Mouse (Mus musculus) CH12.LX (cell line): ENCODE measurements around the gene Smap1. TPM values are rescaled to one million over a fixed set of nuclear protein-coding genes. Genes with fewer than 3 reads are reported as not detected.

Source experiments
- DNase-seq: peaks from one replicate; pipeline ENCODE4 v3.0.0-alpha.2; 2013; ENCODE audit errors: extremely low read depth
- H3K27ac ChIP-seq: 2 replicates; pipeline ENCODE4 v1.5.1; 2012; ENCODE audit warnings: low read depth, mild to moderate bottlenecking, control low read depth, moderate library complexity; ENCODE audit not compliant: insufficient read depth
- H3K27me3 ChIP-seq: replicated peaks from 2 replicates; pipeline ENCODE3; 2012; ENCODE audit warnings: inconsistent platforms
- H3K36me3 ChIP-seq, 2 experiments: replicated peaks in 1 of 2; 2 replicates each; pipeline versions ENCODE3 to v1.6.1; 2012; ENCODE audit warnings: inconsistent platforms in 1 of 2, low read length in 1 of 2, mild to moderate bottlenecking in 1 of 2, mixed read lengths in 1 of 2, moderate library complexity in 1 of 2; ENCODE audit not compliant: control insufficient read depth in 1 of 2, insufficient read depth in 1 of 2
- H3K4me1 ChIP-seq, 2 experiments: 2 replicates each; pipeline ENCODE4 v1.6.1; 2012; ENCODE audit warnings: inconsistent platforms in 1 of 2, moderate library complexity in 1 of 2; ENCODE audit not compliant: insufficient read depth in 2 of 2, control insufficient read depth in 1 of 2
- H3K4me2 ChIP-seq: 2 replicates; pipeline ENCODE4 v1.6.1; 2012; ENCODE audit warnings: low read depth, mild to moderate bottlenecking, control low read depth; ENCODE audit not compliant: poor library complexity, insufficient read depth, severe bottlenecking
- H3K4me3 ChIP-seq, 3 experiments: fragments of 150-350 bp in 1 of 3; sonication (generic) in 1 of 3; replicated peaks in 1 of 3; 2 replicates each; pipeline versions ENCODE3 to v1.5.1; 2011 to 2012; ENCODE audit warnings: low read depth in 2 of 3, low read length in 2 of 3, mild to moderate bottlenecking in 2 of 3, moderate library complexity in 2 of 3, control low read depth in 1 of 3, improper control_type of control experiment in 1 of 3, inconsistent platforms in 1 of 3, mixed read lengths in 1 of 3; ENCODE audit not compliant: poor library complexity in 1 of 3
- H3K79me2 ChIP-seq: replicated peaks from 2 replicates; pipeline ENCODE4 v1.6.1; 2012; ENCODE audit warnings: mild to moderate bottlenecking, moderate library complexity; ENCODE audit not compliant: control insufficient read depth, poor library complexity, insufficient read depth, severe bottlenecking; ENCODE audit errors: extremely low read depth
- H3K9ac ChIP-seq: 2 replicates; pipeline ENCODE4 v1.6.1; 2012; ENCODE audit warnings: low read depth, mild to moderate bottlenecking, control low read depth, moderate library complexity; ENCODE audit not compliant: insufficient read depth
- H3K9me3 ChIP-seq: replicated peaks from 2 replicates; pipeline ENCODE3; 2012; ENCODE audit warnings: low read length, inconsistent platforms, mixed read lengths
- CHD1 ChIP-seq: IDR thresholded peaks from 2 replicates; pipeline ENCODE4 v1.6.1; 2012; ENCODE audit warnings: low read depth, low read length, improper control_type of control experiment, inconsistent platforms
- CHD2 ChIP-seq: IDR thresholded peaks from 2 replicates; pipeline ENCODE4 v1.6.1; 2011; ENCODE audit warnings: low read length, improper control_type of control experiment
- CTCF ChIP-seq, 2 experiments: IDR thresholded peaks in 1 of 2; conservative IDR thresholded peaks in 1 of 2; 2 replicates each; pipeline ENCODE4 v1.5.1; 2011 to 2012; ENCODE audit warnings: low read depth in 2 of 2, low read length in 2 of 2, improper control_type of control experiment in 1 of 2, inconsistent platforms in 1 of 2, mild to moderate bottlenecking in 1 of 2, moderate library complexity in 1 of 2
- E2F4 ChIP-seq: IDR thresholded peaks from 2 replicates; pipeline ENCODE4 v1.6.1; 2011; ENCODE audit warnings: low read depth, low read length, improper control_type of control experiment; ENCODE audit not compliant: insufficient replicate concordance
- ELF1 ChIP-seq: IDR thresholded peaks from 2 replicates; pipeline ENCODE4 v1.6.1; 2014; ENCODE audit warnings: low read depth, mild to moderate bottlenecking, inconsistent platforms, low read length, improper control_type of control experiment
- ETS1 ChIP-seq: conservative IDR thresholded peaks from 2 replicates; pipeline ENCODE4 v1.6.1; 2012; ENCODE audit warnings: low read depth, mild to moderate bottlenecking, inconsistent platforms, low read length, improper control_type of control experiment, moderate library complexity
- JUN ChIP-seq: IDR thresholded peaks from 2 replicates; pipeline ENCODE4 v1.6.1; 2011; ENCODE audit warnings: low read depth, mild to moderate bottlenecking, low read length, improper control_type of control experiment, moderate library complexity; ENCODE audit not compliant: insufficient read depth
- JUND ChIP-seq: conservative IDR thresholded peaks from 2 replicates; pipeline ENCODE4 v1.6.1; 2011; ENCODE audit warnings: low read depth, low read length, improper control_type of control experiment
- KAT2A ChIP-seq: IDR thresholded peaks from 2 replicates; pipeline ENCODE4 v1.6.1; 2012; ENCODE audit warnings: low read length, improper control_type of control experiment, inconsistent platforms; ENCODE audit not compliant: insufficient replicate concordance
- MEF2A ChIP-seq: IDR thresholded peaks from 2 replicates; pipeline ENCODE4 v1.6.1; 2014; ENCODE audit warnings: low read depth, mild to moderate bottlenecking, inconsistent platforms, low read length, improper control_type of control experiment, borderline replicate concordance
- MXI1 ChIP-seq: IDR thresholded peaks from 2 replicates; pipeline ENCODE4 v1.6.1; 2011; ENCODE audit warnings: mild to moderate bottlenecking, low read depth, low read length, improper control_type of control experiment
- NRF1 ChIP-seq: IDR thresholded peaks from 2 replicates; pipeline ENCODE4 v1.6.1; 2014; ENCODE audit warnings: low read depth, mild to moderate bottlenecking, inconsistent platforms, low read length, improper control_type of control experiment, moderate library complexity
- PAX5 ChIP-seq: IDR thresholded peaks from 2 replicates; pipeline ENCODE4 v1.6.1; 2012; ENCODE audit warnings: low read length, inconsistent platforms, mixed read lengths
- POLR2AphosphoS2 ChIP-seq: IDR thresholded peaks from 2 replicates; pipeline ENCODE4 v1.6.1; 2011; ENCODE audit warnings: low read depth, low read length, improper control_type of control experiment
- RAD21 ChIP-seq: IDR thresholded peaks from 2 replicates; pipeline ENCODE4 v1.6.1; 2011; ENCODE audit warnings: low read depth, mild to moderate bottlenecking, low read length, improper control_type of control experiment, moderate library complexity
- SMC3 ChIP-seq: IDR thresholded peaks from 2 replicates; pipeline ENCODE4 v1.6.1; 2011; ENCODE audit warnings: low read depth, low read length, improper control_type of control experiment
- TBP ChIP-seq: conservative IDR thresholded peaks from 2 replicates; pipeline ENCODE4 v1.6.1; 2011; ENCODE audit warnings: low read depth, low read length, improper control_type of control experiment
- TCF12 ChIP-seq: IDR thresholded peaks from 2 replicates; pipeline ENCODE4 v1.6.1; 2014; ENCODE audit warnings: low read depth, mild to moderate bottlenecking, inconsistent platforms, low read length, improper control_type of control experiment
- USF2 ChIP-seq: conservative IDR thresholded peaks from 2 replicates; pipeline ENCODE4 v1.6.1; 2011; ENCODE audit warnings: low read depth, low read length, improper control_type of control experiment
- ZC3H11A ChIP-seq: IDR thresholded peaks from 2 replicates; pipeline ENCODE4 v1.6.1; 2012; ENCODE audit warnings: low read depth, mild to moderate bottlenecking, inconsistent platforms, low read length, improper control_type of control experiment
- ZMIZ1 ChIP-seq: IDR thresholded peaks from 2 replicates; pipeline ENCODE4 v1.6.1; 2012; ENCODE audit warnings: low read depth, mild to moderate bottlenecking, inconsistent platforms, low read length, improper control_type of control experiment
- dilution Hi-C: fragments of 300-500 bp; cut with MboI; formaldehyde crosslinking; loops from 2 replicates; pipeline ENCODE4 v1.14.3; 2020; ENCODE audit warnings: low sequenced_read_pairs; ENCODE audit not compliant: extremely low pct_unique_long_range_greater_than_20kb, extremely low pct_ligation_motif_present
- in situ Hi-C: fragments of 300-500 bp; cut with MboI; formaldehyde crosslinking; loops from 3 replicates; pipeline ENCODE4 v1.14.3; 2019; ENCODE audit warnings: low sequenced_read_pairs, low pct_ligation_motif_present, low pct_unique_long_range_greater_than_20kb, mixed read lengths
- polyA plus RNA-seq: library from polyadenylated mRNA; unstranded; fragments of >175 nt; gene quantifications from 2 replicates; pipeline ENCODE4 v1.2.1, GENCODE M21; 2012; ENCODE audit warnings: low read depth; ENCODE audit not compliant: insufficient read length
- total RNA-seq, 2 experiments: library from RNA; depleted of rRNA; stranded (reverse); fragments of 300-350 nt in 1 of 2; fragments of >200 nt in 1 of 2; gene quantifications; 2 replicates each; pipeline ENCODE4 v1.2.3; 2012 to 2014

Smap1 gene
- total and polyA plus RNA-seq, 3 experiments: 22.3 to 60.5 (median 37.0) TPM

DNA sequence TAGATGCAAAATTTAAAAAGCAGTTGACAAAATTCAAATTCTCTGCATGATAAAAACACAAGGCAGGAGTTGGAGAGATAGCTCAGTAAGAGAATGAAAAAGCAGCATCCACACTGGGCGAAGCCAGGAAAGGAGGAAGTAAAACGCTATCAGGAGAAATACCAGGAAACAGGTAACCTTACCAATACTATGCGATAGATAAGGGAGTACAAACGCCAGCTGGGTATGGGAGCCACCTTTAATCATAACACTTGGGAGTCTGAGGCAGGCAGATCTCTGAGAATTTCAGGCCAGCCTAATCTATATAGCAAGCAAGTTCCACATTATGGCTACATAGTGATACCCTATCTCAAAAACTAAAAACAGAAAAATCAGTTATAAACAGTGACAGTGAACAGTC, 85.5 kb downstream of the Smap1 start:
- H3K4me1 ChIP-seq: peaks cover 4 to 20% of the 10 kb centered on the region in 2 experiments
- H3K27ac ChIP-seq: no peak overlapping the region
- no peak overlapping the region for H3K4me2 ChIP-seq
- TF ChIP-seq JUN (no peak), PAX5 (no peak), ETS1 (no peak), MXI1 (no peak), SMC3 (no peak), ELF1 (no peak), CTCF (conservative IDR thresholded peaks at IDR 0.05 in 1 of 2, IDR thresholded peaks at IDR 0.05 in 1 of 2; ENCODE audit: low read depth in 2 of 2, low read length in 2 of 2) (no peak), MEF2A (no peak), E2F4 (no peak), CHD1 (no peak), NRF1 (no peak), USF2 (no peak)
- no peaks in the 10 kb centered on the region for H3K27me3 ChIP-seq
- in situ Hi-C loops: no loop called here
- dilution Hi-C loops: no loop called here
- H3K4me3 ChIP-seq: no peak overlapping the region
- H3K36me3 ChIP-seq: peaks cover 0 to 7% of the 10 kb centered on the region in 2 experiments
- DNase-seq: no peak
- no peaks in the 10 kb centered on the region for H3K79me2 ChIP-seq
- H3K9me3 ChIP-seq: no peaks in the 10 kb centered on the region
- H3K9ac ChIP-seq: no peak overlapping the region

DNA sequence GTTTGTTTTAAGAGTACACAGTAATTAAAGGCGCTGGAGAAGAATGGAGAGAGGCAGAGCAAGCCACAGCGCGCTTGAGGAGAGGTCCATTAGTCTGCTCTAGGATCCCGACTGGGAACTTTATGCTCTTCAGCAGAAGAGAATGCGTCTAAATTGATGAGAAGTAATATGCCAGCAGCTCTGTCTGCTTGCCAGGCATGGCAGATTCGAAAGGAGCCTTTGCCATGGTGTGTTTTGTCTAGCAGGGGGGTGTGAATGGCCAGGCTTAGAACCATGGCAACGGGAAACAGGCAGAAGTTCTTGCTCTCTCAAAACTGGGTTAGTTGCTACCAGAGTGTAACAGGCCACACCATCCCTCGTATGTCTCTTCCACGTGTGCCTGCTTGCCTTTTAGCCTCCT, 87.3 kb downstream of the Smap1 start:
- in situ Hi-C loops: no loop called here
- no peak overlapping the region for H3K9ac ChIP-seq
- no peaks in the 10 kb centered on the region for H3K27me3 ChIP-seq
- H3K4me3 ChIP-seq: no peak overlapping the region
- no peaks in the 10 kb centered on the region for H3K79me2 ChIP-seq
- H3K9me3 ChIP-seq: no peaks in the 10 kb centered on the region
- H3K27ac ChIP-seq: no peak overlapping the region
- peaks cover 0 to 7% of the 10 kb centered on the region in 2 experiments; a peak in 1 of 4 replicates for H3K4me1 ChIP-seq
- DNase-seq: no peak
- dilution Hi-C loops: no loop called here
- H3K36me3 ChIP-seq: peaks cover 0 to 5% of the 10 kb centered on the region in 2 experiments
- TF ChIP-seq POLR2AphosphoS2 (no peak), ZMIZ1 (no peak), CHD2 (no peak), MEF2A (no peak), SMC3 (no peak), KAT2A (no peak), ZC3H11A (no peak), TCF12 (no peak), TBP (no peak), RAD21 (no peak), JUND (no peak)
- H3K4me2 ChIP-seq: no peak overlapping the region
